Mouse (Mus musculus): Measurements from ENCODE around the gene Coil. TPM values are rescaled to one million over a fixed set of nuclear protein-coding genes. Genes with fewer than 3 reads are reported as not detected.
A peak's percentile ranks its signal among the peaks of the same experiment; 100 is the strongest.
"Not testable (repeated sequence)": the region's sequence is repeated elsewhere in the genome, so short reads cannot be mapped to it uniquely, and the experiment has no call there.

Gene Coil
- total and polyA plus RNA-seq, 2 experiments = 2.7 TPM

DNA sequence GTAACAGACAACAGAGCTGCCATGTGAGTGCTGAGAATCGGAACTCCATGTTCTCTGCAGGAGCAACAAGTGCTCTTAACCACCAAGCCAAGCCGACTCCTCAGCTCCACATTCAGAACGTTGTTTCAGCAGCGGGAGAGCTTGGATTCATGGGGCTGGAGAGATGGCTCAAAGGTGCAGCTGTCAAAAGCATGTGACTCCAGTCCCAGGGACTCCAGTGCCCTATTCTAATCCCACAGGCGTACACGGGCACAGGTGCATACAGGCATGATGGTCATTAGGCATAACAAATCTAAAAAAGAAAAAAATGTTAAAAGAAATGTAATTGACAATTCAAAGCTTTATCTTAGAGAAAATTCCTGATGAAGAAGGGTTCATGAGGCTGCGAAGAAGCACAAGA, 23.1 kb downstream of the Coil start:
- Histone ChIP-seq H3K9ac (ENCODE audit: low read depth, low read length) (no peak overlapping the region), H3K27me3 (ENCODE audit: control insufficient read depth, insufficient read depth, low read length) (no peaks in the 10 kb centered on the region), H3K36me3 (ENCODE audit: control insufficient read depth, insufficient read depth, low read length) (peaks cover 5% of the 10 kb centered on the region; the same call in 1 of the 2 replicates), H3K27ac (replicated peaks; ENCODE audit: insufficient read depth, low read depth, low read length) (no peak overlapping the region), H3K4me3 (ENCODE audit: insufficient read depth, low read depth, low read length) (no peak overlapping the region), H3K79me2 (ENCODE audit: control insufficient read depth, insufficient read depth, low read length) (no peaks in the 10 kb centered on the region), H3K4me1 (ENCODE audit: control insufficient read depth, insufficient read depth, low read length) (no peaks in the 10 kb centered on the region; the same call in 1 of the 2 replicates)
- no peak for TF ChIP-seq CTCF (IDR thresholded peaks at IDR 0.05; ENCODE audit: low read depth, low read length)
- no peak for TF ChIP-seq POLR2A (IDR thresholded peaks at IDR 0.05; ENCODE audit: extremely low read depth, insufficient read depth, low read length)
- no peak for DNase-seq (ENCODE audit: extremely low read depth, low read depth, low spot score)
- 58% methylated on average over 7 of the region's 7 CpGs for WGBS

DNA sequence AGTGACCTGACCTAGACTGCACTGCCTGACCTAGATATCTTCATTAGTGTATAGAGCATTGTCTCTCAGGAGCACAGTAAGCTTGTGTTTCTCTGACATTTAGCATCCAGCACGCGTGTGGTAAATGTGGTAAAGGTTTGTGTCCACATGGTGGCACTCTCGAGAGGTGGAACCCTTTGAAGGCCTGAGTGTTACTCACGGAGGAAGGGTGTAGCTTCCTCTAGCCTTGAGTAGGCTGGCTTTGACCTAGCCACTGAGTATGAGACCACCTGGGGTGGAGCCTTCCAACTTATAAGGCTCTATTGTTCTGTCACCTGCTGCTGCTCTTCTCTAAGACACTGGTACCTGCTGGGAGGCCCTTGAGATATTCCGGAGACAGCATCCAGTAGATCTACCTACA, 23.6 kb downstream of the Coil start:
- H3K27ac ChIP-seq (replicated peaks; ENCODE audit: insufficient read depth, low read depth, low read length) = no peak overlapping the region
- TF ChIP-seq CTCF (IDR thresholded peaks at IDR 0.05; ENCODE audit: low read depth, low read length) = peak; percentile 63; the same call in 1 of the 2 replicates
- TF ChIP-seq POLR2A (IDR thresholded peaks at IDR 0.05; ENCODE audit: extremely low read depth, insufficient read depth, low read length) = no peak
- 22% methylated on average over 5 of the region's 5 CpGs for WGBS
- H3K4me1 ChIP-seq (ENCODE audit: control insufficient read depth, insufficient read depth, low read length) = no peaks in the 10 kb centered on the region; the same call in 1 of the 2 replicates
- DNase-seq (ENCODE audit: extremely low read depth, low read depth, low spot score) = peak; percentile 58
- H3K4me3 ChIP-seq (ENCODE audit: insufficient read depth, low read depth, low read length) = no peak overlapping the region
- H3K79me2 ChIP-seq (ENCODE audit: control insufficient read depth, insufficient read depth, low read length) = no peaks in the 10 kb centered on the region
- peaks cover 5% of the 10 kb centered on the region; the same call in 1 of the 2 replicates for H3K36me3 ChIP-seq (ENCODE audit: control insufficient read depth, insufficient read depth, low read length)
- H3K9ac ChIP-seq (ENCODE audit: low read depth, low read length) = no peak overlapping the region
- no peaks in the 10 kb centered on the region for H3K27me3 ChIP-seq (ENCODE audit: control insufficient read depth, insufficient read depth, low read length)

DNA sequence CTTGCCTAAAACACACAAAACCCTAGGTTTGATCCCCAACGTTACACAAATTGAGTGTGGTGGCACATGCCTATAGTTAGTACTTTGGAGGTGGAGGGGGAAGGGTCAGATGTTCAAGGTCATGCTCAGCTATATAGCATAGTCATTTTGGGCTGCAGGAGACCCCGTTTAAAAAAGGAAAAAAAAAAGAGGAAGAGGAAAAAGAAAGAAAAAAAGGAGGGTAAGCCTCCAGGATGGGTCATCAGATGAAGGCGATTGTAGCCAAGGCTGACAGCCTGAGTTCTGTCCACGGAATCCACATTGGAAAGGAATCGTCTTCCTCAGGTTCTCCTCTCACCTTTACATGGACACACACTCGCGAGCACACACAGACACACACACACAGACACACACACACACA, 24.4 kb downstream of the Coil start:
- Histone ChIP-seq H3K27me3 (ENCODE audit: control insufficient read depth, insufficient read depth, low read length) (no peaks in the 10 kb centered on the region), H3K4me1 (ENCODE audit: control insufficient read depth, insufficient read depth, low read length) (no peaks in the 10 kb centered on the region; the same call in 1 of the 2 replicates), H3K79me2 (ENCODE audit: control insufficient read depth, insufficient read depth, low read length) (peaks cover 2% of the 10 kb centered on the region), H3K27ac (replicated peaks; ENCODE audit: insufficient read depth, low read depth, low read length) (no peak overlapping the region), H3K4me3 (ENCODE audit: insufficient read depth, low read depth, low read length) (no peak overlapping the region), H3K9ac (ENCODE audit: low read depth, low read length) (no peak overlapping the region), H3K36me3 (ENCODE audit: control insufficient read depth, insufficient read depth, low read length) (peaks cover 5% of the 10 kb centered on the region; the same call in 1 of the 2 replicates)
- DNase-seq (ENCODE audit: extremely low read depth, low read depth, low spot score) = no peak
- WGBS = 82% methylated on average over 7 of the region's 7 CpGs
- no peak for TF ChIP-seq POLR2A (IDR thresholded peaks at IDR 0.05; ENCODE audit: extremely low read depth, insufficient read depth, low read length)
- no peak for TF ChIP-seq CTCF (IDR thresholded peaks at IDR 0.05; ENCODE audit: low read depth, low read length)

DNA sequence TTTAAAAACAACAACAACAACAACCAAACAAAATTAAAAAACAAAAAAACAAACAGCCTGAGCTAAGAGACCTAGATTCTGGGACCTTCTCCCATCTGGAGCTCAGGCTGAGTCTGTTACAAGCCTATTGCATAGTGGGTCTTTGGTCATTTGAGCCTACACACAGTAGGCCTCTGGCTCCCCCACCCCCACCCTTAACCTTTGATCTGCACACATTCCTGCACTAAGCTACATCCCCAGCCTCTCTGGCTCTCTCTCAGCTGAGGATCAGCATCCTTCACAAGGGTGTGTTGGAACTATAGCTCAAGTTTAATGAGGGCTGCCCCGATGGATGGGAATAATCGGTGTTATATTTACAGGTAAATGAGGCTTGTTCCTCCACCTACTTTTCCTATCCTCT, 25.6 kb downstream of the Coil start:
- TF ChIP-seq POLR2A (IDR thresholded peaks at IDR 0.05; ENCODE audit: extremely low read depth, insufficient read depth, low read length) = no peak
- TF ChIP-seq CTCF (IDR thresholded peaks at IDR 0.05; ENCODE audit: low read depth, low read length) = no peak
- H3K36me3 ChIP-seq (ENCODE audit: control insufficient read depth, insufficient read depth, low read length) = peaks cover 5% of the 10 kb centered on the region; the same call in 1 of the 2 replicates
- 81% methylated on average over 2 of the region's 2 CpGs for WGBS
- H3K4me3 ChIP-seq (ENCODE audit: insufficient read depth, low read depth, low read length) = no peak overlapping the region
- H3K9ac ChIP-seq (ENCODE audit: low read depth, low read length) = no peak overlapping the region
- peaks cover 2% of the 10 kb centered on the region; the same call in 1 of the 2 replicates for H3K4me1 ChIP-seq (ENCODE audit: control insufficient read depth, insufficient read depth, low read length)
- peaks cover 10% of the 10 kb centered on the region for H3K79me2 ChIP-seq (ENCODE audit: control insufficient read depth, insufficient read depth, low read length)
- H3K27ac ChIP-seq (replicated peaks; ENCODE audit: insufficient read depth, low read depth, low read length) = no peak overlapping the region
- no peaks in the 10 kb centered on the region for H3K27me3 ChIP-seq (ENCODE audit: control insufficient read depth, insufficient read depth, low read length)
- no peak for DNase-seq (ENCODE audit: extremely low read depth, low read depth, low spot score)

DNA sequence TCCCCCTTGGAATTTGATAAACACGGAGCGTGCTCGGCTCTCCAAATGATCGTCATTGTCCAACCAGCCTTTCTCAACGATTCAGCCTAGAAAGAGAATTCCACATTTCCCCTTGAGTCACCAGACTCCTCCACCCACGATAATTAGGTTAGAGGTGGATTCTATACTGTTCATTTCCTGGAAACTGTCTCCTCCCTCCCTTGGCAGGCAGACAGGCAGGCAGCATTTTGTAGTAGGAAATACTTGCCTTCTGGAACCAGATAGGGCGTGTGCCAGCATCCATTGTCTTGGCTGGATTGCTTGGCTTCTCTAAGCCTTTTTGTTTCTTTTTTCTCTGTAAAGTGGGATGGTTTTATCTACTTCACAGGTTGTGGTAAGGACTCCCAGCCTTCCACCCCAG, 26.4 kb downstream of the Coil start:
- H3K36me3 ChIP-seq (ENCODE audit: control insufficient read depth, insufficient read depth, low read length) = no peaks in the 10 kb centered on the region
- no peak overlapping the region for H3K9ac ChIP-seq (ENCODE audit: low read depth, low read length)
- WGBS = 57% methylated on average over 7 of the region's 7 CpGs
- H3K4me1 ChIP-seq (ENCODE audit: control insufficient read depth, insufficient read depth, low read length) = peaks cover 5% of the 10 kb centered on the region; the same call in 1 of the 2 replicates
- no peaks in the 10 kb centered on the region for H3K27me3 ChIP-seq (ENCODE audit: control insufficient read depth, insufficient read depth, low read length)
- H3K79me2 ChIP-seq (ENCODE audit: control insufficient read depth, insufficient read depth, low read length) = peaks cover 17% of the 10 kb centered on the region
- H3K4me3 ChIP-seq (ENCODE audit: insufficient read depth, low read depth, low read length) = no peak overlapping the region
- no peak for DNase-seq (ENCODE audit: extremely low read depth, low read depth, low spot score)
- H3K27ac ChIP-seq (replicated peaks; ENCODE audit: insufficient read depth, low read depth, low read length) = no peak overlapping the region
- TF ChIP-seq CTCF (IDR thresholded peaks at IDR 0.05; ENCODE audit: low read depth, low read length) (no peak), POLR2A (IDR thresholded peaks at IDR 0.05; ENCODE audit: extremely low read depth, insufficient read depth, low read length) (no peak)

DNA sequence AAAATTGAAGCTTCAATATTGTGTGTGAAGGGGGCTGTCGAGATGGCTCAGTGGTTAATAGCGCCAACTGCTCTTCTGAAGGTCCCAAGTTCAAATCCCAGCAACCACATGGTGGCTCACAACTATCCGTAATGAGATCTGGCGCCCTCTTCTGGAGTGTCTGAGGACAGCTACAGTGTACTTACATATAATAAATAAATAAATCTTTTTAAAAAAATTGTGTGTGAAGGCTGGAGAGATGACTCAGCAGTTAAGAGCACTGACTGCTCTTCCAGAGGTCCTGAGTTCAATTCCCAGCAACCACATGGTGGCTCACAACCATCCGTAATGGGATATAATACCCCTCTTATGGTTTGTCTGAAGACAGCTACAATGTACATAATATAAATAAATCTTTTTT, 27.3 kb downstream of the Coil start:
- H3K4me3 ChIP-seq (ENCODE audit: insufficient read depth, low read depth, low read length); H3K27me3 ChIP-seq (ENCODE audit: control insufficient read depth, insufficient read depth, low read length); DNase-seq (ENCODE audit: extremely low read depth, low read depth, low spot score); H3K9ac ChIP-seq (ENCODE audit: low read depth, low read length); H3K36me3 ChIP-seq (ENCODE audit: control insufficient read depth, insufficient read depth, low read length); H3K27ac ChIP-seq (replicated peaks; ENCODE audit: insufficient read depth, low read depth, low read length): not testable (repeated sequence)
- peaks cover 19% of the 10 kb centered on the region for H3K79me2 ChIP-seq (ENCODE audit: control insufficient read depth, insufficient read depth, low read length)
- peaks cover 10% of the 10 kb centered on the region; the same call in 1 of the 2 replicates for H3K4me1 ChIP-seq (ENCODE audit: control insufficient read depth, insufficient read depth, low read length)
- 84% methylated on average over 5 of the region's 5 CpGs for WGBS
